Mouse (Mus musculus) stomach, embryonic 15.5 days (tissue): ENCODE measurements around the gene Nol4l. TPM values are rescaled to one million over a fixed set of nuclear protein-coding genes. Genes with fewer than 3 reads are reported as not detected.

Experiments used
- ATAC-seq: fragments of 200-750 bp; cut with Nextera tagmentation; 2 replicates; pipeline ENCODE4 v1.8.0; 2017; ENCODE audit warnings: low read depth, moderate number of reproducible peaks, moderate TSS enrichment; ENCODE audit not compliant: insufficient read depth, low FRiP score
- H3K27ac ChIP-seq: fragments of 300-500 bp; sonication (generic); 2 replicates; pipeline ENCODE4 v1.5.1; 2015; ENCODE audit warnings: mild to moderate bottlenecking, inconsistent platforms
- H3K27me3 ChIP-seq: fragments of 300-500 bp; sonication (generic); replicated peaks from 2 replicates; pipeline ENCODE4 v1.6.1; 2015; ENCODE audit warnings: inconsistent platforms
- H3K36me3 ChIP-seq: fragments of 300-500 bp; sonication (generic); 2 replicates; pipeline ENCODE4 v1.6.1; 2015; ENCODE audit warnings: inconsistent platforms
- H3K4me1 ChIP-seq: fragments of 300-500 bp; sonication (generic); 2 replicates; pipeline ENCODE4 v1.6.1; 2015; ENCODE audit warnings: inconsistent platforms
- H3K4me2 ChIP-seq: fragments of 300-500 bp; sonication (generic); 2 replicates; pipeline ENCODE4 v1.6.1; 2015; ENCODE audit warnings: mild to moderate bottlenecking, inconsistent platforms
- H3K4me3 ChIP-seq: fragments of 300-500 bp; sonication (generic); replicated peaks from 2 replicates; pipeline ENCODE4 v1.5.1; 2015; ENCODE audit warnings: inconsistent platforms
- H3K9ac ChIP-seq: fragments of 300-500 bp; sonication (generic); 2 replicates; pipeline ENCODE4 v1.6.1; 2015; ENCODE audit warnings: inconsistent platforms
- H3K9me3 ChIP-seq: fragments of 300-500 bp; sonication (generic); 2 replicates; pipeline ENCODE4 v1.6.1; 2016; ENCODE audit warnings: inconsistent platforms
- WGBS: fragments of 180-500 bp; shearing (Covaris S2); methylation state at CpG from one replicate; pipeline ENCODE4 v1.1.7; 2015; 5-methylcytosine and 5-hydroxymethylcytosine counted together
- polyA plus RNA-seq: library from polyadenylated mRNA; unstranded; fragments of >200 nt; fragmentation: Nextera tagmentation; extraction: Ambion mirVana; gene quantifications from 2 replicates; pipeline ENCODE4 v1.2.1, GENCODE M21; 2015

Gene Nol4l
- polyA plus RNA-seq, 1 experiment from 2014 or later = 14.3 TPM

- Histone ChIP-seq H3K27me3 (no peaks in the 10 kb centered on the region), H3K4me3 (no peak overlapping the region), H3K36me3 (no peaks in the 10 kb centered on the region), H3K4me1 (peaks cover 16% of the 10 kb centered on the region), H3K9ac (no peak overlapping the region), H3K27ac (no peak overlapping the region), H3K4me2 (no peak overlapping the region), H3K9me3 (no peaks in the 10 kb centered on the region)
- ATAC-seq = no peak
- 61% methylated on average over 6 of the region's 6 CpGs for WGBS
These were observed 28.7 kb upstream of the Nol4l start for GRCm38 (mm10) chr2:153558464-153558863.

DNA sequence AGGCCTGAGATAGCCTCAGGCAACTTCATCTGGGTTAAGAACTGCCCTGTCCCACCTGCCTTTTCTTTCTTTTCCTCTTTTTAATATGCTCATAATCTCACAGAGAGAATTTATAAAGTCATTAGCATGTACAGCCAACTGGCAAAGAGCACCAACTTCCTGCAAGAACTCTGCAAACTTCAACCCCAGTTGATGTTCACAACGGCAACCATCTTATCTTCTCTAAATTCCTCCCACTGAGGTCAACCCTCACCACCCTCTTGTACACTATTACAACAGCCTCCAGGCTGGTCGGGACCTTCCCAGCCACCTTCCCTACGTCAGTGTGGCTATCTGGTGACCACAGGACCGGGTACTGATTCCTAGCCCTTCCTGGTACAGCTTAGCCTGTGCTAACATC, 27.5 kb upstream of the Nol4l start:
- 67% methylated on average over 4 of the region's 4 CpGs for WGBS
- H3K4me3 ChIP-seq = no peak overlapping the region

DNA sequence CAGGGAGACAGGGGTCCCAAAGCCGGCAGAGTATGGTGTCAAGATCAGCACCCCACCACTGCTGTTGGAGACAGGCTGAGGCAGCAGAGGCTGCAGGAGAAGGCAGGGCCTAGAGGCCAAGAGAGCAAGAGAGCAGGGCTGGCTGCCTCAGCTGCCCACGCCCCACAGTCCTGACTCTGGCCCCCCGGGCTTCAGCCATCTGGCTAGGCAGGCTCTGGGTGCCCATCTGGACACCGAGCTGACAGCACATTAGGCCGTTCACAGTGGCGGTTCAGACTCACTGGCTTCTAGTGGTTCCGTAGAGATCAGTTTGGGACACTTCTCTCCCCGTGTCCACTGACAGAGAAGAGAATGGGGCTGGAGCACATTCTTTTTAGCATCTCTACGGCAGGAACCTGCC, 26.4 kb upstream of the Nol4l start:
- H3K27me3 ChIP-seq = no peaks in the 10 kb centered on the region
- H3K36me3 ChIP-seq = no peaks in the 10 kb centered on the region
- no peak overlapping the region for H3K9ac ChIP-seq
- H3K4me1 ChIP-seq = peaks cover 10% of the 10 kb centered on the region
- ATAC-seq = no peak
- 54% methylated on average over 9 of the region's 9 CpGs for WGBS
- H3K4me3 ChIP-seq = no peak overlapping the region
- no peak overlapping the region for H3K4me2 ChIP-seq
- H3K9me3 ChIP-seq = no peaks in the 10 kb centered on the region
- no peak overlapping the region for H3K27ac ChIP-seq

More for the DNA sequence above, 27.5 kb upstream of the Nol4l start:
- no peak for ATAC-seq
- peaks cover 16% of the 10 kb centered on the region for H3K4me1 ChIP-seq
- no peak overlapping the region for H3K27ac ChIP-seq
- H3K9me3 ChIP-seq = no peaks in the 10 kb centered on the region
- H3K36me3 ChIP-seq = no peaks in the 10 kb centered on the region
- H3K9ac ChIP-seq = no peak overlapping the region
- H3K4me2 ChIP-seq = no peak overlapping the region
- no peaks in the 10 kb centered on the region for H3K27me3 ChIP-seq

- Histone ChIP-seq H3K27ac (no peak overlapping the region), H3K9me3 (no peaks in the 10 kb centered on the region), H3K4me1 (no peaks in the 10 kb centered on the region), H3K27me3 (no peaks in the 10 kb centered on the region), H3K36me3 (no peaks in the 10 kb centered on the region), H3K9ac (no peak overlapping the region), H3K4me3 (no peak overlapping the region), H3K4me2 (no peak overlapping the region)
- no peak for ATAC-seq
- WGBS = 82% methylated on average over 7 of the region's 7 CpGs
These were observed 24.8 kb upstream of the Nol4l start for GRCm38 (mm10) chr2:153554543-153554942.

DNA sequence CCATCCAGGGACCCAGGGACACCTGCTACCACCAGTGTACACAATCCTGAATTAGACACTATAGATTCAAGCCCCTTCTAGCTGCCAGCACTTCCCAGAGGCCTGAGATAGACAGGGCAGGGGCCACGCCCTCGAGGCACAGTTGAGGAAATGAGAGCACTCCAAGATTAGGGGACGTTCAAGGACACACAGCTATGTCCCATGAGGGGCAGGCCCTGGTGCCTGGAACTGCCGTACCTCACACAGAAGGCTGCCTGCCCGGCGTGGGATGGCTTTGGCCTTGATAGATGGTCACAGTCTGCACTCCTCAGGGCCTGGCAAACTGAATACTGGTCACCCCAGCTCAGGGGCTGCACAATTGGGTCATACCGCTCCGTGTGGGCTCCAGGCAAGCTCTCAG, 19.7 kb upstream of the Nol4l start:
- Histone ChIP-seq H3K9me3 (no peaks in the 10 kb centered on the region), H3K4me2 (no peak overlapping the region), H3K27ac (no peak overlapping the region), H3K4me1 (peaks cover 3% of the 10 kb centered on the region; the same call in 1 of the 2 replicates), H3K36me3 (no peaks in the 10 kb centered on the region), H3K9ac (no peak overlapping the region), H3K4me3 (no peak overlapping the region), H3K27me3 (no peaks in the 10 kb centered on the region)
- 62% methylated on average over 8 of the region's 8 CpGs for WGBS
- 0 out of 2 replicates have a peak, but pooled peaks have one; percentile 23 for ATAC-seq

- H3K27ac ChIP-seq = no peak overlapping the region
- H3K9me3 ChIP-seq = no peaks in the 10 kb centered on the region
- H3K27me3 ChIP-seq = no peaks in the 10 kb centered on the region
- no peak overlapping the region for H3K4me2 ChIP-seq
- H3K4me1 ChIP-seq = peaks cover 3% of the 10 kb centered on the region; the same call in 1 of the 2 replicates
- WGBS = 37% methylated on average over 14 of the region's 14 CpGs
- H3K36me3 ChIP-seq = no peaks in the 10 kb centered on the region
- no peak overlapping the region for H3K9ac ChIP-seq
- ATAC-seq = no peak
- H3K4me3 ChIP-seq = no peak overlapping the region
These were observed 18.6 kb upstream of the Nol4l start for GRCm38 (mm10) chr2:153548221-153548923.

GRCm38 (mm10) chr2:153547633-153548032, 17.9 kb upstream of the Nol4l start:
- H3K4me2 ChIP-seq = no peak overlapping the region
- no peak overlapping the region for H3K27ac ChIP-seq
- H3K36me3 ChIP-seq = no peaks in the 10 kb centered on the region
- H3K4me3 ChIP-seq = no peak overlapping the region
- H3K4me1 ChIP-seq = peaks cover 3% of the 10 kb centered on the region; the same call in 1 of the 2 replicates
- no peak for ATAC-seq
- H3K27me3 ChIP-seq = no peaks in the 10 kb centered on the region
- WGBS = 60% methylated on average over 3 of the region's 3 CpGs
- H3K9ac ChIP-seq = no peak overlapping the region
- H3K9me3 ChIP-seq = no peaks in the 10 kb centered on the region

- Histone ChIP-seq H3K9me3 (no peaks in the 10 kb centered on the region), H3K36me3 (no peaks in the 10 kb centered on the region), H3K4me1 (peaks cover 3% of the 10 kb centered on the region; the same call in 1 of the 2 replicates), H3K9ac (no peak overlapping the region), H3K27me3 (no peaks in the 10 kb centered on the region), H3K27ac (no peak overlapping the region), H3K4me3 (no peak overlapping the region), H3K4me2 (no peak overlapping the region)
- WGBS = 52% methylated on average over 4 of the region's 4 CpGs
- ATAC-seq = no peak
These were observed 17.2 kb upstream of the Nol4l start for GRCm38 (mm10) chr2:153546972-153547371.

GRCm38 (mm10) chr2:153546471-153546870, 16.7 kb upstream of the Nol4l start:
- Histone ChIP-seq H3K27ac (no peak overlapping the region), H3K27me3 (no peaks in the 10 kb centered on the region), H3K36me3 (no peaks in the 10 kb centered on the region), H3K4me2 (no peak overlapping the region), H3K4me1 (peaks cover 3% of the 10 kb centered on the region; the same call in 1 of the 2 replicates), H3K9ac (no peak overlapping the region), H3K9me3 (no peaks in the 10 kb centered on the region), H3K4me3 (no peak overlapping the region)
- no peak for ATAC-seq
- WGBS = 35% methylated on average over 5 of the region's 5 CpGs

DNA sequence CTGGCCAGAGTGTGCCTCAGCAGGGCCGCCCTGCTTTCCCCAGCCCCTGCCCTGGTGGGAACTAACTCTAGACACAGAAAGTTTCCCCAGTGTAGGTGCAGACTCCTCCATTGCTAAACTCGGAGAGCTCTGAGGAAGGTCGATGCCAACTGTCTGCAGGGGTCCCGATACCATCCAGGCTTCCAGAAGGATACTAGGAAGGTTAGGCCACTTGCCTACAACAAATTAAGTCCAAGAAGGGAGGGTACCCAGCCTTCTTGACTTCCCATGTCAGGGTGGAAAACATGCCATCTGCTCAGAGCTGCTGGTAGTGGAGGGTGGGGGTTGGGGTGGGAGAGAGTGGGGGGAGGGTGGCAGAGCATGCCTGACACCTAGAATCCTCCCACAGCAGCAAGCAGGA, 15.0 kb upstream of the Nol4l start:
- Histone ChIP-seq H3K9ac (no peak overlapping the region), H3K4me3 (no peak overlapping the region), H3K4me2 (no peak overlapping the region), H3K27me3 (no peaks in the 10 kb centered on the region), H3K9me3 (no peaks in the 10 kb centered on the region), H3K4me1 (peaks cover 3% of the 10 kb centered on the region; the same call in 1 of the 2 replicates), H3K27ac (no peak overlapping the region), H3K36me3 (no peaks in the 10 kb centered on the region)
- no peak for ATAC-seq
- WGBS = 66% methylated on average over 4 of the region's 4 CpGs

GRCm38 (mm10) chr2:153543911-153544730, 14.3 kb upstream of the Nol4l start:
- ATAC-seq = no peak
- peaks cover 3% of the 10 kb centered on the region; the same call in 1 of the 2 replicates for H3K4me1 ChIP-seq
- H3K27me3 ChIP-seq = no peaks in the 10 kb centered on the region
- H3K4me3 ChIP-seq = no peak overlapping the region
- no peak overlapping the region for H3K9ac ChIP-seq
- 74% methylated on average over 8 of the region's 8 CpGs for WGBS
- no peak overlapping the region for H3K27ac ChIP-seq
- no peaks in the 10 kb centered on the region for H3K9me3 ChIP-seq
- no peak overlapping the region for H3K4me2 ChIP-seq
- no peaks in the 10 kb centered on the region for H3K36me3 ChIP-seq
